Mouse (Mus musculus) megakaryocyte, embryonic 14.5 days (primary cell): Measurements from ENCODE around the gene Ech1.

Experiments
- FLI1 ChIP-seq: IDR thresholded peaks from 2 replicates; pipeline ENCODE4 v1.6.1; 2012; ENCODE audit warnings: low read length, inconsistent platforms, mixed read lengths
- GATA1 ChIP-seq: IDR thresholded peaks from 3 replicates; pipeline ENCODE4 v1.6.1; 2012; ENCODE audit warnings: mixed read lengths, low read length, inconsistent platforms, borderline replicate concordance

DNA sequence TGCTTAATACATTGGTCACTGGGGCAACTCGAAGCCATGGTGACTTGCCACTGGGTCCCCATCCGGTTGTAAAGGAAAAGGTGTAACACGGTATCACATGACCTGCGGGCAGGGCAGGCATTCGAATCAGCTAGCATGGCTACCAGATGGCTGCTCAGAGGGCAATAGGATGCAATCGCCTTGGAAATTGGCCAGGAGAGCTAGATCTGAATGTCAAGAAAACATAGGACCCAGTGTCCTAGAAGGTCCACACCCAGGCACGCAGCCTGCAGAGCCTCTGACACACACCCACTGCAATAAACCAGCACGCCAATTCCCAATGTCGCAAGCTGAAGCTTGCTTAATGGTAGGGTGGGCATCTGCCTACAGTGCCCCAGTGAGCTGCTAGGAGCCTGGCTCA lies 13.3 kb downstream of the Ech1 start:
- TF ChIP-seq GATA1 (no peak), FLI1 (no peak)
